Mouse (Mus musculus): ENCODE results near the gene Tle2. TPM values are rescaled to one million over a fixed set of nuclear protein-coding genes. Genes with fewer than 3 reads are reported as not detected.

The Tle2 gene
- total RNA-seq, 2 experiments from 2014 or later = 0.08 to 1.5 TPM

Other genes starting within 250 kb of the Tle2 start
- gene Tbxa2r, start 245.8 kb upstream of the Tle2 start, total RNA-seq (2015) = 0.20 and 0.47 TPM in 2 replicates
- gene Tbxa2r, start 245.8 kb upstream of the Tle2 start, total RNA-seq (2017) = 0.47 TPM in 1 of 2 replicates, not detected in the other
- 0.32 TPM in 1 of 2 replicates, not detected in the other for gene Gipc3, start 231.3 kb upstream of the Tle2 start, total RNA-seq (2015)
- 0.17 TPM in 1 of 2 replicates, not detected in the other for gene Gipc3, start 231.3 kb upstream of the Tle2 start, total RNA-seq (2017)
- 24.5 and 29.0 TPM in 2 replicates for gene Hmg20b, start 224.1 kb upstream of the Tle2 start, total RNA-seq (2015)
- 22.2 and 32.3 TPM in 2 replicates for gene Hmg20b, start 224.1 kb upstream of the Tle2 start, total RNA-seq (2017)
- 6.7 and 7.0 TPM in 2 replicates for gene Mfsd12, start 217.1 kb upstream of the Tle2 start, total RNA-seq (2015)
- 12.1 and 12.6 TPM in 2 replicates for gene Mfsd12, start 217.1 kb upstream of the Tle2 start, total RNA-seq (2017)
- gene 4930404N11Rik, start 208.7 kb upstream of the Tle2 start, total RNA-seq (2015) = 0.59 and 0.99 TPM in 2 replicates
- gene 4930404N11Rik, start 208.7 kb upstream of the Tle2 start, total RNA-seq (2017) = 0.92 and 2.2 TPM in 2 replicates
- gene Fzr1, start 196.0 kb upstream of the Tle2 start, total RNA-seq (2015) = 17.1 and 21.7 TPM in 2 replicates
- 17.3 and 17.8 TPM in 2 replicates for gene Fzr1, start 196.0 kb upstream of the Tle2 start, total RNA-seq (2017)
- 9.3 and 13.7 TPM in 2 replicates for gene Dohh, start 190.1 kb upstream of the Tle2 start, total RNA-seq (2015)
- 36.5 and 52.5 TPM in 2 replicates for gene Dohh, start 190.1 kb upstream of the Tle2 start, total RNA-seq (2017)
- gene Gm48551, start 190.1 kb upstream of the Tle2 start, total RNA-seq (2015) = 2.6 and 3.0 TPM in 2 replicates
- 0.62 and 1.7 TPM in 2 replicates for gene Gm48551, start 190.1 kb upstream of the Tle2 start, total RNA-seq (2017)
- not detected in 2 replicates for gene Gm48552, start 185.6 kb upstream of the Tle2 start, total RNA-seq (2015)
- gene Gm48552, start 185.6 kb upstream of the Tle2 start, total RNA-seq (2017) = 0.46 TPM in 1 of 2 replicates, not detected in the other
- 31.0 and 31.4 TPM in 2 replicates for gene Smim24, start 181.5 kb upstream of the Tle2 start, total RNA-seq (2015)
- gene Smim24, start 181.5 kb upstream of the Tle2 start, total RNA-seq (2017) = 7.5 and 17.1 TPM in 2 replicates
- gene Nfic, start 118.9 kb upstream of the Tle2 start, total RNA-seq (2015) = 35.5 and 36.8 TPM in 2 replicates
- 4.0 and 5.0 TPM in 2 replicates for gene Nfic, start 118.9 kb upstream of the Tle2 start, total RNA-seq (2017)
- gene Celf5, start 91.9 kb upstream of the Tle2 start, total RNA-seq (2015) = 0.10 TPM in 1 of 2 replicates, not detected in the other
- not detected in 2 replicates for gene Celf5, start 91.9 kb upstream of the Tle2 start, total RNA-seq (2017)
- 81.2 and 99.2 TPM in 2 replicates for gene Ncln, start 78.2 kb upstream of the Tle2 start, total RNA-seq (2015)
- gene Ncln, start 78.2 kb upstream of the Tle2 start, total RNA-seq (2017) = 85.6 and 101 TPM in 2 replicates
- gene S1pr4, start 74.4 kb upstream of the Tle2 start, total RNA-seq (2015) = 8.3 and 8.9 TPM in 2 replicates
- 6.2 and 9.5 TPM in 2 replicates for gene S1pr4, start 74.4 kb upstream of the Tle2 start, total RNA-seq (2017)
- 29.4 and 31.9 TPM in 2 replicates for gene Gna15, start 50.3 kb upstream of the Tle2 start, total RNA-seq (2015)
- 28.7 and 28.9 TPM in 2 replicates for gene Gna15, start 50.3 kb upstream of the Tle2 start, total RNA-seq (2017)
- 5.4 and 6.0 TPM in 2 replicates for gene Gna11, start 29.4 kb upstream of the Tle2 start, total RNA-seq (2015)
- gene Gna11, start 29.4 kb upstream of the Tle2 start, total RNA-seq (2017) = 7.6 and 10.2 TPM in 2 replicates
- 197 and 225 TPM in 2 replicates for gene Aes, start 15.1 kb upstream of the Tle2 start, total RNA-seq (2015)
- gene Aes, start 15.1 kb upstream of the Tle2 start, total RNA-seq (2017) = 178 and 191 TPM in 2 replicates
- 15.4 and 18.4 TPM in 2 replicates for gene Tle6, start 26.5 kb downstream of the Tle2 start, total RNA-seq (2015)
- gene Tle6, start 26.5 kb downstream of the Tle2 start, total RNA-seq (2017) = 3.5 and 13.3 TPM in 2 replicates
- gene BC025920, start 31.7 kb downstream of the Tle2 start, total RNA-seq (2015) = 1.2 and 3.1 TPM in 2 replicates
- gene BC025920, start 31.7 kb downstream of the Tle2 start, total RNA-seq (2017) = 1.2 and 2.2 TPM in 2 replicates
- gene Sirt6, start 53.2 kb downstream of the Tle2 start, total RNA-seq (2015) = 8.3 and 9.5 TPM in 2 replicates
- 4.1 and 5.3 TPM in 2 replicates for gene Sirt6, start 53.2 kb downstream of the Tle2 start, total RNA-seq (2017)
- 5.8 and 6.8 TPM in 2 replicates for gene Ankrd24, start 54.0 kb downstream of the Tle2 start, total RNA-seq (2015)
- gene Ankrd24, start 54.0 kb downstream of the Tle2 start, total RNA-seq (2017) = 7.0 and 8.9 TPM in 2 replicates
- 4.4 and 8.6 TPM in 2 replicates for gene Gm10778, start 74.5 kb downstream of the Tle2 start, total RNA-seq (2015)
- gene Gm10778, start 74.5 kb downstream of the Tle2 start, total RNA-seq (2017) = 4.6 and 4.9 TPM in 2 replicates
- 14.7 and 30.3 TPM in 2 replicates for gene Zfp433, start 130.3 kb downstream of the Tle2 start, total RNA-seq (2015)
- 18.4 and 22.5 TPM in 2 replicates for gene Zfp433, start 130.3 kb downstream of the Tle2 start, total RNA-seq (2017)
- 0.49 and 2.0 TPM in 2 replicates for gene Gm3055, start 196.6 kb downstream of the Tle2 start, total RNA-seq (2015)
- 0.91 and 2.1 TPM in 2 replicates for gene Gm3055, start 196.6 kb downstream of the Tle2 start, total RNA-seq (2017)
- 4.0 and 5.0 TPM in 2 replicates for gene Gm4767, start 237.6 kb downstream of the Tle2 start, total RNA-seq (2015)
- gene Gm4767, start 237.6 kb downstream of the Tle2 start, total RNA-seq (2017) = 0.67 and 1.4 TPM in 2 replicates

All from megakaryocyte progenitor cell, adult 5-6 weeks (primary cell).